Mouse (Mus musculus) erythroid progenitor cell, adult 5-6 weeks (primary cell): Measurements from ENCODE around the gene Ros1. TPM values are rescaled to one million over a fixed set of nuclear protein-coding genes. Genes with fewer than 3 reads are reported as not detected.

ENCODE experiments used
- ATAC-seq: replicated peaks from 2 replicates; pipeline ENCODE4 v1.8.0; 2016; ENCODE audit warnings: moderate number of reproducible peaks, mild to moderate bottlenecking, moderate TSS enrichment, inconsistent platforms; ENCODE audit not compliant: poor library complexity, low FRiP score, severe bottlenecking
- total RNA-seq, 2 experiments: library from RNA; stranded (forward) in 1 of 2; stranded (reverse) in 1 of 2; fragments of 150-400 nt in 1 of 2; fragments of 186-747, 209-891 nt in 1 of 2; gene quantifications; 2 replicates each; pipeline versions ENCODE4 v1.2.3 to v1.2.4; 2015 to 2017; ENCODE audit warnings: low replicate concordance in 2 of 2

Gene Ros1
- total RNA-seq, 2 experiments from 2014 or later: not detected

- ATAC-seq: no peak
Observed at GRCm38 (mm10) chr10:52024053-52024410, 171.0 kb downstream of the Ros1 start.

GRCm38 (mm10) chr10:52023213-52024052 lies 171.6 kb downstream of the Ros1 start:
- ATAC-seq: no peak

GRCm38 (mm10) chr10:52022413-52023212 lies 172.4 kb downstream of the Ros1 start, which contains the start of gene Vgll2:
Vgll2 (plus strand) TSS chr10:52022502.
- no peak for ATAC-seq

GRCm38 (mm10) chr10:52021736-52022394 lies 173.2 kb downstream of the Ros1 start:
- ATAC-seq: no peak

GRCm38 (mm10) chr10:52021231-52021630 lies 173.8 kb downstream of the Ros1 start:
- ATAC-seq: no peak

- no peak for ATAC-seq
Observed at GRCm38 (mm10) chr10:52018471-52018870, 176.6 kb downstream of the Ros1 start.

Other genes with a start within 250 kb of the Ros1 start
- gene Vgll2, start 172.7 kb downstream of the Ros1 start, total RNA-seq (2015; ENCODE audit: low replicate concordance): not detected in 2 replicates
- not detected in 2 replicates for gene Vgll2, start 172.7 kb downstream of the Ros1 start, total RNA-seq (2017; ENCODE audit: low replicate concordance)
- gene Dcbld1, start 38.4 kb upstream of the Ros1 start, total RNA-seq (2015; ENCODE audit: low replicate concordance): not detected in 2 replicates
- gene Dcbld1, start 38.4 kb upstream of the Ros1 start, total RNA-seq (2017; ENCODE audit: low replicate concordance): not detected in 2 replicates
- gene Gm26741, start 163.5 kb upstream of the Ros1 start, total RNA-seq (2015; ENCODE audit: low replicate concordance): not detected in 2 replicates
- not detected in 2 replicates for gene Gm26741, start 163.5 kb upstream of the Ros1 start, total RNA-seq (2017; ENCODE audit: low replicate concordance)
- gene Gopc, start 186.9 kb upstream of the Ros1 start, total RNA-seq (2015; ENCODE audit: low replicate concordance): 6.3 and 7.2 TPM in 2 replicates
- 1.1 and 6.4 TPM in 2 replicates for gene Gopc, start 186.9 kb upstream of the Ros1 start, total RNA-seq (2017; ENCODE audit: low replicate concordance)
- not detected in 2 replicates for gene Nepn, start 193.7 kb upstream of the Ros1 start, total RNA-seq (2015; ENCODE audit: low replicate concordance)
- gene Nepn, start 193.7 kb upstream of the Ros1 start, total RNA-seq (2017; ENCODE audit: low replicate concordance): not detected in 2 replicates
- gene Nus1, start 222.3 kb upstream of the Ros1 start, total RNA-seq (2015; ENCODE audit: low replicate concordance): 9.4 and 10.1 TPM in 2 replicates
- 4.7 and 10.8 TPM in 2 replicates for gene Nus1, start 222.3 kb upstream of the Ros1 start, total RNA-seq (2017; ENCODE audit: low replicate concordance)